Mouse (Mus musculus) MEL (cell line): ENCODE measurements around the gene Tmppe. TPM values are rescaled to one million over a fixed set of nuclear protein-coding genes. Genes with fewer than 3 reads are reported as not detected.
A peak's percentile ranks its signal among the peaks of the same experiment; 100 is the strongest.

ENCODE experiments used
- DNase-seq: peaks from one replicate; pipeline ENCODE4 v3.0.0; 2011; ENCODE audit warnings: low read depth, low spot score
- H3K27ac ChIP-seq: 2 replicates; pipeline ENCODE4 v1.5.1; 2012; ENCODE audit warnings: low read depth, mild to moderate bottlenecking, control low read depth, low read length, moderate library complexity; ENCODE audit not compliant: control insufficient read depth
- H3K27me3 ChIP-seq, 2 experiments: fragments of 150-350 bp in 1 of 2; sonication (generic) in 1 of 2; 2 replicates each; pipeline ENCODE4 v1.6.1; 2012; ENCODE audit warnings: low read length in 2 of 2, mild to moderate bottlenecking in 2 of 2, improper control_type of control experiment in 1 of 2, moderate library complexity in 1 of 2; ENCODE audit not compliant: insufficient read depth in 2 of 2, control insufficient read depth in 1 of 2
- H3K36me3 ChIP-seq, 2 experiments: 2 replicates each; pipeline ENCODE4 v1.6.1; 2012 to 2014; ENCODE audit warnings: low read length in 2 of 2, improper control_type of control experiment in 1 of 2, inconsistent platforms in 1 of 2, mild to moderate bottlenecking in 1 of 2; ENCODE audit not compliant: insufficient read depth in 2 of 2, control insufficient read depth in 1 of 2
- H3K4me1 ChIP-seq, 2 experiments: fragments of 150-350 bp in 1 of 2; sonication (generic) in 1 of 2; 2 replicates each; pipeline ENCODE4 v1.6.1; 2012; ENCODE audit warnings: low read length in 2 of 2, improper control_type of control experiment in 1 of 2, mild to moderate bottlenecking in 1 of 2; ENCODE audit not compliant: insufficient read depth in 2 of 2, control insufficient read depth in 1 of 2
- H3K4me3 ChIP-seq, 2 experiments: fragments of 150-350 bp in 1 of 2; sonication (generic) in 1 of 2; 2 replicates each; pipeline ENCODE4 v1.5.1; 2012; ENCODE audit warnings: low read depth in 2 of 2, low read length in 2 of 2, mild to moderate bottlenecking in 2 of 2, moderate library complexity in 2 of 2, control low read depth in 1 of 2, improper control_type of control experiment in 1 of 2; ENCODE audit not compliant: control insufficient read depth in 1 of 2, insufficient read depth in 1 of 2
- H3K79me2 ChIP-seq: 2 replicates; pipeline ENCODE4 v1.6.1; 2012; ENCODE audit warnings: mild to moderate bottlenecking, low read length, moderate library complexity; ENCODE audit not compliant: control insufficient read depth, poor library complexity, insufficient read depth
- H3K9ac ChIP-seq: 2 replicates; pipeline ENCODE4 v1.6.1; 2012; ENCODE audit warnings: low read depth, mild to moderate bottlenecking, control low read depth, low read length, moderate library complexity; ENCODE audit not compliant: control insufficient read depth, poor library complexity, severe bottlenecking
- H3K9me3 ChIP-seq: fragments of 150-350 bp; sonication (generic); replicated peaks from 2 replicates; pipeline ENCODE4 v1.6.1; 2012; ENCODE audit warnings: mild to moderate bottlenecking, low read length, improper control_type of control experiment, moderate library complexity; ENCODE audit not compliant: insufficient read depth
- BHLHE40 ChIP-seq: IDR thresholded peaks from 2 replicates; pipeline ENCODE4 v1.6.1; 2012; ENCODE audit warnings: low read depth, mild to moderate bottlenecking, inconsistent platforms, low read length, improper control_type of control experiment, borderline replicate concordance
- CHD1 ChIP-seq: IDR thresholded peaks from 2 replicates; pipeline ENCODE4 v1.6.1; 2012; ENCODE audit warnings: low read depth, mild to moderate bottlenecking, inconsistent platforms, low read length, improper control_type of control experiment
- CTCF ChIP-seq, 3 experiments: IDR thresholded peaks in 2 of 3; conservative IDR thresholded peaks in 1 of 3; 2 replicates each; pipeline ENCODE4 v1.5.1; 2011 to 2012; ENCODE audit warnings: low read length in 3 of 3, low read depth in 2 of 3, mild to moderate bottlenecking in 2 of 3, improper control_type of control experiment in 1 of 3, inconsistent platforms in 1 of 3, mixed read lengths in 1 of 3, moderate library complexity in 1 of 3; ENCODE audit not compliant: control insufficient read depth in 1 of 3, insufficient read depth in 1 of 3, poor library complexity in 1 of 3, severe bottlenecking in 1 of 3
- HCFC1 ChIP-seq: IDR thresholded peaks from 2 replicates; pipeline ENCODE4 v1.6.1; 2012; ENCODE audit warnings: low read depth, mild to moderate bottlenecking, inconsistent platforms, low read length, improper control_type of control experiment, moderate library complexity
- JUND ChIP-seq: IDR thresholded peaks from 2 replicates; pipeline ENCODE4 v1.6.1; 2011; ENCODE audit warnings: low read depth, mild to moderate bottlenecking, improper control_type of control experiment, low read length
- KAT2A ChIP-seq: conservative IDR thresholded peaks from 2 replicates; pipeline ENCODE4 v1.6.1; 2012; ENCODE audit warnings: low read depth, low read length, improper control_type of control experiment, inconsistent platforms
- MEF2A ChIP-seq: IDR thresholded peaks from 2 replicates; pipeline ENCODE4 v1.6.1; 2014; ENCODE audit warnings: low read depth, mild to moderate bottlenecking, inconsistent platforms, low read length, improper control_type of control experiment; ENCODE audit not compliant: poor library complexity, insufficient replicate concordance, severe bottlenecking; ENCODE audit errors: extremely low read depth
- MXI1 ChIP-seq: IDR thresholded peaks from 2 replicates; pipeline ENCODE4 v1.6.1; 2011; ENCODE audit warnings: mild to moderate bottlenecking, low read depth, low read length, improper control_type of control experiment
- NELFE ChIP-seq: IDR thresholded peaks from 2 replicates; pipeline ENCODE4 v1.6.1; 2011; ENCODE audit warnings: low read depth, low read length, improper control_type of control experiment
- POLR2AphosphoS5 ChIP-seq: IDR thresholded peaks from 2 replicates; pipeline ENCODE4 v1.6.1; 2012; ENCODE audit warnings: low read depth, borderline replicate concordance, mild to moderate bottlenecking, inconsistent platforms, low read length, moderate library complexity, mixed read lengths
- RAD21 ChIP-seq: IDR thresholded peaks from 2 replicates; pipeline ENCODE4 v1.6.1; 2011; ENCODE audit warnings: mild to moderate bottlenecking, low read depth, low read length, improper control_type of control experiment
- SMC3 ChIP-seq: IDR thresholded peaks from 2 replicates; pipeline ENCODE4 v1.6.1; 2011; ENCODE audit warnings: low read depth, low read length, improper control_type of control experiment
- TCF12 ChIP-seq: IDR thresholded peaks from 2 replicates; pipeline ENCODE4 v1.6.1; 2014; ENCODE audit warnings: low read depth, mild to moderate bottlenecking, inconsistent platforms, low read length, improper control_type of control experiment, moderate library complexity
- UBTF ChIP-seq: IDR thresholded peaks from 2 replicates; pipeline ENCODE4 v1.6.1; 2012; ENCODE audit warnings: low read depth, mild to moderate bottlenecking, inconsistent platforms, low read length, improper control_type of control experiment, moderate library complexity, borderline replicate concordance; ENCODE audit not compliant: insufficient read depth
- USF1 ChIP-seq: IDR thresholded peaks from 2 replicates; pipeline ENCODE4 v1.6.1; 2014; ENCODE audit warnings: low read depth, mild to moderate bottlenecking, inconsistent platforms, low read length, improper control_type of control experiment, moderate library complexity
- USF2 ChIP-seq, 2 experiments: IDR thresholded peaks; 2 replicates each; pipeline ENCODE4 v1.6.1; 2011 to 2012; ENCODE audit warnings: improper control_type of control experiment in 2 of 2, low read length in 2 of 2, borderline replicate concordance in 1 of 2, inconsistent platforms in 1 of 2, low read depth in 1 of 2, mild to moderate bottlenecking in 1 of 2; ENCODE audit not compliant: insufficient read depth in 1 of 2
- ZKSCAN1 ChIP-seq: IDR thresholded peaks from 2 replicates; pipeline ENCODE4 v1.6.1; 2012; ENCODE audit warnings: low read depth, mild to moderate bottlenecking, inconsistent platforms, low read length, improper control_type of control experiment, moderate library complexity
- ZMIZ1 ChIP-seq: IDR thresholded peaks from 2 replicates; pipeline ENCODE4 v1.6.1; 2012; ENCODE audit warnings: low read depth, mild to moderate bottlenecking, inconsistent platforms, low read length, improper control_type of control experiment, moderate library complexity
- polyA plus RNA-seq, 2 experiments: library from polyadenylated mRNA; stranded (reverse) in 1 of 2; unstranded in 1 of 2; fragments of >175 nt in 1 of 2; fragments of >200 nt in 1 of 2; gene quantifications; 2 replicates each; pipeline versions ENCODE4 v1.2.1 to v1.2.4; 2012; ENCODE audit warnings: low replicate concordance in 2 of 2, low read depth in 1 of 2; ENCODE audit not compliant: insufficient read length in 2 of 2, insufficient read depth in 1 of 2, missing spikeins in 1 of 2
- total RNA-seq: library from RNA; depleted of rRNA; stranded (reverse); fragments of 300-350 nt; gene quantifications from 2 replicates; pipeline ENCODE4 v1.2.3, GENCODE M21; 2012

Tmppe gene
- total and polyA plus RNA-seq, 3 experiments, result 7.5 to 9.2 TPM; not detected in 1

GRCm38 (mm10) chr9:114384691-114385090 lies 16.2 kb upstream of the Tmppe start:
- no peak overlapping the region for H3K27ac ChIP-seq
- no peak for TF ChIP-seq ZMIZ1
- TF ChIP-seq CTCF (IDR thresholded peaks at IDR 0.05 in 2 of 3, conservative IDR thresholded peaks at IDR 0.05 in 1 of 3; ENCODE audit: control insufficient read depth in 1 of 3, insufficient read depth in 1 of 3, low read depth in 2 of 3, low read length in 3 of 3, poor library complexity in 1 of 3, severe bottlenecking in 1 of 3), result peak in 2 of 3 experiments; percentile 3 to 31; a peak in 2 of 6 replicates

GRCm38 (mm10) chr9:114385160-114385559 lies 15.7 kb upstream of the Tmppe start:
- DNase-seq, result no peak
- TF ChIP-seq HCFC1 (no peak), UBTF (no peak), SMC3 (no peak), USF1 (no peak), BHLHE40 (no peak), ZKSCAN1 (no peak), ZMIZ1 (no peak), CHD1 (no peak), KAT2A (no peak), MEF2A (no peak), NELFE (no peak), USF2 (IDR thresholded peaks at IDR 0.05; ENCODE audit: borderline replicate concordance in 1 of 2, insufficient read depth in 1 of 2, low read depth in 1 of 2, low read length in 2 of 2) (no peak), RAD21 (no peak), TCF12 (no peak), POLR2AphosphoS5 (no peak), MXI1 (no peak), JUND (no peak)
- Histone ChIP-seq H3K9me3 (no peaks in the 10 kb centered on the region), H3K79me2 (peaks cover 5% of the 10 kb centered on the region), H3K27me3 (no peaks in the 10 kb centered on the region), H3K27ac (no peak overlapping the region), H3K4me1 (no peaks in the 10 kb centered on the region), H3K36me3 (0 out of 4 replicates have a peak, but pooled peaks cover 0 to 1% of the 10 kb centered on the region in 2 experiments), H3K9ac (no peak overlapping the region), H3K4me3 (no peak overlapping the region)

More at GRCm38 (mm10) chr9:114384691-114385090, 16.2 kb upstream of the Tmppe start:
- H3K9ac ChIP-seq, result no peak overlapping the region
- 0 out of 4 replicates have a peak, but pooled peaks cover 0 to 1% of the 10 kb centered on the region in 2 experiments for H3K36me3 ChIP-seq
- no peaks in the 10 kb centered on the region for H3K4me1 ChIP-seq
- no peak for DNase-seq
- no peaks in the 10 kb centered on the region for H3K27me3 ChIP-seq
- no peak overlapping the region for H3K4me3 ChIP-seq
- peaks cover 3% of the 10 kb centered on the region for H3K79me2 ChIP-seq
- no peaks in the 10 kb centered on the region for H3K9me3 ChIP-seq
